Mouse (Mus musculus): ENCODE results near the gene Adck1.

- no peak for TF ChIP-seq CTCF (IDR thresholded peaks at IDR 0.05; ENCODE audit: low read depth)
- TF ChIP-seq EP300 (IDR thresholded peaks at IDR 0.05; ENCODE audit: low read depth) = no peak
Measured at GRCm38 (mm10) chr12:88433171-88433570, 72.8 kb downstream of the Adck1 start.
